Mouse (Mus musculus) intestine, postnatal 0 days (tissue): ENCODE data around the gene Sesn1. TPM values are rescaled to one million over a fixed set of nuclear protein-coding genes. Genes with fewer than 3 reads are reported as not detected.
A peak's percentile ranks its signal among the peaks of the same experiment; 100 is the strongest.

Experiments used
- ATAC-seq: fragments of 200-750 bp; cut with Nextera tagmentation; 2 replicates; pipeline ENCODE4 v1.8.0; 2017; ENCODE audit warnings: mild to moderate bottlenecking, moderate TSS enrichment, moderate library complexity
- H3K27ac ChIP-seq: fragments of 300-500 bp; sonication (generic); 2 replicates; pipeline ENCODE4 v1.5.1; 2014; ENCODE audit warnings: mild to moderate bottlenecking, low read depth, low read length, moderate library complexity
- H3K27me3 ChIP-seq: fragments of 300-500 bp; sonication (generic); replicated peaks from 2 replicates; pipeline ENCODE4 v1.6.1; 2014; ENCODE audit warnings: low read length, mixed read lengths; ENCODE audit not compliant: control insufficient read depth, insufficient read depth
- H3K36me3 ChIP-seq: fragments of 300-500 bp; sonication (generic); 2 replicates; pipeline ENCODE4 v1.6.1; 2014; ENCODE audit warnings: mild to moderate bottlenecking, moderate library complexity; ENCODE audit not compliant: control insufficient read depth, insufficient read depth
- H3K4me1 ChIP-seq: fragments of 300-500 bp; sonication (generic); replicated peaks from 2 replicates; pipeline ENCODE4 v1.6.1; 2014; ENCODE audit warnings: antibody characterized with exemption, low read length, mixed read lengths; ENCODE audit not compliant: control insufficient read depth, insufficient read depth
- H3K4me2 ChIP-seq: fragments of 300-500 bp; sonication (generic); replicated peaks from 2 replicates; pipeline ENCODE4 v1.6.1; 2014; ENCODE audit warnings: low read depth, mild to moderate bottlenecking, moderate library complexity
- H3K4me3 ChIP-seq: fragments of 300-500 bp; sonication (generic); 2 replicates; pipeline ENCODE4 v1.5.1; 2014; ENCODE audit warnings: low read depth, low read length
- H3K9ac ChIP-seq: fragments of 300-500 bp; sonication (generic); 2 replicates; pipeline ENCODE4 v1.6.1; 2014; ENCODE audit warnings: mild to moderate bottlenecking, low read depth, low read length
- H3K9me3 ChIP-seq: fragments of 300-500 bp; sonication (generic); 2 replicates; pipeline ENCODE4 v1.6.1; 2016; ENCODE audit warnings: mixed run types; ENCODE audit not compliant: control insufficient read depth
- CTCF ChIP-seq: sonication (generic); IDR thresholded peaks from 2 replicates; pipeline ENCODE4 v1.5.1; 2016; ENCODE audit warnings: low read depth, mild to moderate bottlenecking, control low read depth, antibody characterized with exemption, moderate library complexity
- WGBS: fragments of 180-500 bp; shearing (Covaris S2); extraction: QIAGEN DNeasy Blood & Tissue Kit; methylation state at CpG from one replicate; pipeline ENCODE4 v1.1.7; 2014; 5-methylcytosine and 5-hydroxymethylcytosine counted together
- polyA plus RNA-seq: library from polyadenylated mRNA; unstranded; fragments of >200 nt; fragmentation: Nextera tagmentation; extraction: Ambion mirVana; gene quantifications from 2 replicates; pipeline ENCODE4 v1.2.1, GENCODE M21; 2015

Sesn1 gene
- polyA plus RNA-seq, 1 experiment from 2014 or later = 26.2 TPM

DNA sequence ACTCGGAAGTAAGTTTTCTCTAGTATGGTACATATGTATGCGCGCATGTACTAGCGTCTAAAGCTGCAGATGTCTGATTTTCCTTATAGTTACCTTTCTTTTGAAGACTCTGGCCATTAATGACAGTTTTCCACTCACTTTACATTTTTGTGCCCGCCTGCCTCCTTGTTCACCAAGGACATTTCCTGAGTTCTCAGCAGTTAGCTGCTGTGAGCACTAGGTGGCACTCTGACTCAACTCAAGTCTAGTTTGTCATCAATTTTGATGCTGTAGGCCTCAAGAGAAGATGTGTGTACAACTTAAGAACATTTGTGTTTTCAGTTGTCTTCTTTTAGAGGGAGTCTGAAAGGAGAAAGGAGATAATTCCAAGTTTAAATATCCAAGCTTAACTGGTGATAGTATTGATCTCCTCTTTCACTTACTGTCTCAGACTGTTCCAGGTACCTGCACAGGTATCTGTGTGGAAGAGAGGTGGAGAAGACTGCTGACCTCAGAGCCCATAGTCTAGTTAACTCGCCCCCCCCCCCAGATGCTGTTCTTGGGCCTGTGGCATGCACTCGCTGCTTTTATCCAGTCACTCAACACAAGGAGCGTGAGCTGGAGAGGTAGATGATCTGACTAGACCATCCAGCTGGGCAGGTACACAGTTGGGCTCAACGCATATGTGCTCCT lies 21.3 kb downstream of the Sesn1 start:
- no peak for ATAC-seq
- WGBS = 52% methylated on average over 9 of the region's 9 CpGs
- Histone ChIP-seq H3K4me2 (no peak overlapping the region), H3K4me1 (no peaks in the 10 kb centered on the region), H3K27ac (no peak overlapping the region), H3K27me3 (no peaks in the 10 kb centered on the region), H3K36me3 (no peaks in the 10 kb centered on the region), H3K4me3 (no peak overlapping the region), H3K9ac (no peak overlapping the region), H3K9me3 (no peaks in the 10 kb centered on the region)
- TF ChIP-seq CTCF = peak; percentile 93

GRCm38 (mm10) chr10:41832191-41832590 lies 22.5 kb downstream of the Sesn1 start:
- 76% methylated on average over 6 of the region's 6 CpGs for WGBS

GRCm38 (mm10) chr10:41834131-41834530 lies 24.4 kb downstream of the Sesn1 start:
- no peaks in the 10 kb centered on the region for H3K4me1 ChIP-seq
- H3K9me3 ChIP-seq = no peaks in the 10 kb centered on the region
- 83% methylated on average over 2 of the region's 2 CpGs for WGBS
- no peak for ATAC-seq
- H3K27me3 ChIP-seq = no peaks in the 10 kb centered on the region
- no peak overlapping the region for H3K9ac ChIP-seq
- no peak overlapping the region for H3K27ac ChIP-seq
- no peak overlapping the region for H3K4me2 ChIP-seq
- no peaks in the 10 kb centered on the region for H3K36me3 ChIP-seq
- no peak for TF ChIP-seq CTCF
- no peak overlapping the region for H3K4me3 ChIP-seq

More at GRCm38 (mm10) chr10:41832191-41832590, 22.5 kb downstream of the Sesn1 start:
- no peak overlapping the region for H3K4me2 ChIP-seq
- H3K9ac ChIP-seq = no peak overlapping the region
- H3K4me3 ChIP-seq = no peak overlapping the region
- no peak overlapping the region for H3K27ac ChIP-seq
- no peaks in the 10 kb centered on the region for H3K27me3 ChIP-seq
- ATAC-seq = no peak
- H3K4me1 ChIP-seq = no peaks in the 10 kb centered on the region
- H3K9me3 ChIP-seq = no peaks in the 10 kb centered on the region
- no peak for TF ChIP-seq CTCF
- H3K36me3 ChIP-seq = no peaks in the 10 kb centered on the region

GRCm38 (mm10) chr10:41838911-41839310 lies 29.2 kb downstream of the Sesn1 start:
- Histone ChIP-seq H3K9ac (no peak overlapping the region), H3K4me3 (no peak overlapping the region), H3K4me2 (no peak overlapping the region), H3K4me1 (no peaks in the 10 kb centered on the region), H3K27me3 (no peaks in the 10 kb centered on the region), H3K36me3 (no peaks in the 10 kb centered on the region), H3K9me3 (no peaks in the 10 kb centered on the region), H3K27ac (no peak overlapping the region)
- ATAC-seq = no peak
- 62% methylated on average over 4 of the region's 4 CpGs for WGBS
- TF ChIP-seq CTCF = no peak

DNA sequence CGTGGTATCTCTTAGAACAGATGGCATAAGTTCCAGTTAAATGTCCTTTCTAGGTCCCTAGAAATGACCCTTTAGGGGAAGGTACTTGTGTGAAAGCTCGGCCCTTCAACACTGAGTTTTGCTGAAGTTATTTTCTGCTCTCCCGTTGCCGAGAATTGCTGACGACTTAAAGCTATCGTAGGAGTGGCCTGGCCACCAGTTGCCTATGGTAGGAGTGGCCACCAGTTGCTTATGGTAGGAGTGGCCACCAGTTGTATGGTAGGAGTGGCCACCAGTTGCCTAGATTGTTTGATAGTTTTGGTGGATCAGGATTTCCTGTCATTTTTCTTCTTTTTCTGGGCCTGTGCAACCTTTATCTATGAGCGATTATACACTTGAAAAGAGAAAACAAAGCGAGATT lies 38.0 kb downstream of the Sesn1 start:
- no peaks in the 10 kb centered on the region for H3K9me3 ChIP-seq
- WGBS = 94% methylated on average over 8 of the region's 8 CpGs
- TF ChIP-seq CTCF = no peak
- no peak overlapping the region for H3K27ac ChIP-seq
- no peaks in the 10 kb centered on the region for H3K4me1 ChIP-seq
- ATAC-seq = no peak
- H3K4me3 ChIP-seq = no peak overlapping the region
- H3K36me3 ChIP-seq = no peaks in the 10 kb centered on the region
- H3K4me2 ChIP-seq = no peak overlapping the region
- no peak overlapping the region for H3K9ac ChIP-seq
- H3K27me3 ChIP-seq = no peaks in the 10 kb centered on the region

DNA sequence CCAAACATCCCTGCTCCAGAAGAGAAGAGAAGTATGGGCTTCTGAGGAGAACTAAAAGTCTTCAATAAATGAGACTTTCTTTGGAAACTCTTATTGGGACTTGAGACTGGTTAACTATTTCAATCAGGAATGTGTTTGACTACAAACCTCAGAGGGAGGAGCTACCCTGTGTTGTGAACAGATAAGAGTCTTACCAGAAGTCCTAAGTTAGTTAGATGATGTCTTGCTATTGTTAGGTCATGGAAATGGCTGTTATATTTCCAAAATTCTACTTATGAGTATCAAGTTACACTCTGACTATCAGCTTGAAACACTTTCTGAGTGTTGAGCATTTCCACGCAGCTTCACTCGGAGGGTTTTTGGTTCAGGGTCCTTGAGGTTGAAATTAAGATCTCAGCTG lies 39.0 kb downstream of the Sesn1 start:
- H3K4me2 ChIP-seq = no peak overlapping the region
- no peaks in the 10 kb centered on the region for H3K36me3 ChIP-seq
- TF ChIP-seq CTCF = no peak
- ATAC-seq = no peak
- H3K4me1 ChIP-seq = no peaks in the 10 kb centered on the region
- H3K27me3 ChIP-seq = no peaks in the 10 kb centered on the region
- H3K9me3 ChIP-seq = no peaks in the 10 kb centered on the region
- no peak overlapping the region for H3K9ac ChIP-seq
- H3K27ac ChIP-seq = no peak overlapping the region
- 91% methylated on average over 2 of the region's 2 CpGs for WGBS
- H3K4me3 ChIP-seq = no peak overlapping the region

DNA sequence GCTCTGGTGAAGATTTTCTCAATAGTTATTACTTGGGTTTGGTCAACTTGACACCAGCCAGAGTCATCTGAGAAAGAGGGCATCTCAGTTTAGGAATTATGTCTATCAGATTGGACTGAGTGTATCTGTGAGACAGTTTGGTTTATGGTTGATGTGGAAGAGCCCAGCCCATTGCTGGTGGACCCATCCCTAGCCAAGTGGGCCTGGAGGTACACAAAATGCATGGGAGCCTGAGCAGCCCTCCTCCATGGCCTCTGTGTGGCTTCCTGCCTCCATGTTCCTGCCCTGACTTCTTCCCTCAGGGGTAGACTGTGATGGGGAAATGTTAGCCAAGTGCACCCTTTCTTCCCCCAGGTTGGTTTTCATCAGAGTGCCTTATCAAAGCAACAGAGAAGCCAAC lies 50.1 kb downstream of the Sesn1 start:
- H3K4me2 ChIP-seq = no peak overlapping the region
- H3K4me3 ChIP-seq = no peak overlapping the region
- no peaks in the 10 kb centered on the region for H3K36me3 ChIP-seq
- ATAC-seq = no peak
- H3K9me3 ChIP-seq = no peaks in the 10 kb centered on the region
- H3K27ac ChIP-seq = no peak overlapping the region
- no peak for TF ChIP-seq CTCF
- H3K27me3 ChIP-seq = no peaks in the 10 kb centered on the region
- no peaks in the 10 kb centered on the region for H3K4me1 ChIP-seq
- no peak overlapping the region for H3K9ac ChIP-seq
